ENCODE assay signal across 8 mouse cellular contexts in genomic region chr11:94326961-94327411, GRCm38 (mm10). TPM values are rescaled to one million over a fixed set of nuclear protein-coding genes. Genes with fewer than 3 reads are reported as not detected.
A peak's percentile ranks its signal among the peaks of the same experiment; 100 is the strongest.
DNase-seq lines count a peak whose midpoint lies in the region; ATAC-seq and TF ChIP-seq lines count a peak whose summit lies in the region.

No protein-coding gene starts in this region.

- no peaks in the 10 kb centered on the region for H3K27me3 ChIP-seq in heart, embryonic 13.5 days (replicated peaks)
- H3K27me3 ChIP-seq in limb, embryonic 10.5 days (ENCODE audit: low read depth, poor library complexity, severe bottlenecking), result no peaks in the 10 kb centered on the region
- H3K27me3 ChIP-seq in neural tube, embryonic 15.5 days (replicated peaks), result no peaks in the 10 kb centered on the region

- H3K4me2 ChIP-seq in heart, embryonic 13.5 days, result peak overlapping the region; percentile 78
- peak overlapping the region; percentile 76 for H3K4me2 ChIP-seq in neural tube, embryonic 15.5 days

- H3K27ac ChIP-seq in layer of hippocampus, adult 2 months, result peak overlapping the region; percentile 100
- H3K27ac ChIP-seq in heart, embryonic 13.5 days (replicated peaks), result peak overlapping the region; percentile 99
- peak overlapping the region; percentile 99 for H3K27ac ChIP-seq in limb, embryonic 10.5 days
- peak overlapping the region; percentile 97 for H3K27ac ChIP-seq in neural tube, embryonic 15.5 days (replicated peaks)

- 6% methylated on average over 10 of the region's 10 CpGs for WGBS in heart, embryonic 13.5 days
- 9% methylated on average over 10 of the region's 10 CpGs for WGBS in limb, embryonic 10.5 days
- 3% methylated on average over 10 of the region's 10 CpGs for WGBS in neural tube, embryonic 15.5 days

- no peaks in the 10 kb centered on the region for H3K9me3 ChIP-seq in heart, embryonic 13.5 days
- H3K9me3 ChIP-seq in limb, embryonic 10.5 days (replicated peaks), result no peaks in the 10 kb centered on the region
- no peaks in the 10 kb centered on the region for H3K9me3 ChIP-seq in neural tube, embryonic 15.5 days (replicated peaks)

- peaks cover 48% of the 10 kb centered on the region for H3K4me1 ChIP-seq in heart, embryonic 13.5 days
- peaks cover 41% of the 10 kb centered on the region for H3K4me1 ChIP-seq in limb, embryonic 10.5 days
- peaks cover 46% of the 10 kb centered on the region for H3K4me1 ChIP-seq in neural tube, embryonic 15.5 days

- no peak for TF ChIP-seq CTCF in layer of hippocampus, adult 2 months (conservative IDR thresholded peaks at IDR 0.05)

- ATAC-seq in heart, embryonic 13.5 days (ENCODE audit: extremely low read depth, insufficient number of reproducible peaks, low FRiP score, low TSS enrichment), result no peak
- peak; percentile 83 for ATAC-seq in neural tube, embryonic 15.5 days (ENCODE audit: low FRiP score)

- DNase-seq in layer of hippocampus, adult 2 months (ENCODE audit: low spot score in 2 of 2), result no peak
- no peak for DNase-seq in layer of hippocampus, postnatal 14 days (ENCODE audit: low spot score in 2 of 2)
- peak; percentile 71 to 74 for DNase-seq in cerebellum, postnatal 25 days
- no peak for DNase-seq in limb, embryonic 10.5 days (ENCODE audit: low spot score)
- no peak for DNase-seq in thymus, adult 18-20 months
- DNase-seq in adrenal gland, adult 8-10 months, result no peak

- no peaks in the 10 kb centered on the region; the same call in none of the 2 replicates for H3K36me3 ChIP-seq in heart, embryonic 13.5 days
- H3K36me3 ChIP-seq in limb, embryonic 10.5 days, result peaks cover 4% of the 10 kb centered on the region; the same call in 1 of the 2 replicates
- no peaks in the 10 kb centered on the region for H3K36me3 ChIP-seq in neural tube, embryonic 15.5 days

- peak overlapping the region; percentile 99 for H3K9ac ChIP-seq in heart, embryonic 13.5 days
- H3K9ac ChIP-seq in neural tube, embryonic 15.5 days (replicated peaks), result peak overlapping the region; percentile 45

- H3K4me3 ChIP-seq in layer of hippocampus, adult 2 months, result peak overlapping the region; percentile 85
- peak overlapping the region; percentile 89 for H3K4me3 ChIP-seq in heart, embryonic 13.5 days
- H3K4me3 ChIP-seq in limb, embryonic 10.5 days, result peak overlapping the region; percentile 88
- peak overlapping the region; percentile 60 for H3K4me3 ChIP-seq in neural tube, embryonic 15.5 days (replicated peaks)

RNA-seq across cellular contexts. Expression of gene Ankrd40, which starts 0.8 kb away (rescaled TPM):
- total RNA-seq in layer of hippocampus, adult 2 months (2021), result 100 to 1,000 TPM; 113 to 119 TPM
- total RNA-seq in layer of hippocampus, postnatal 14 days (2021), result 100 to 1,000 TPM in 1 of 2 experiments, 10 to 100 TPM in 1; 99.2 to 104 TPM
- 14.6 and 19.5 TPM in 2 replicates for polyA plus RNA-seq in heart, embryonic 13.5 days (2015; fragmentation: Nextera tagmentation; extraction: Ambion mirVana)
- polyA plus RNA-seq in limb, embryonic 10.5 days (2016; fragmentation: Nextera tagmentation; extraction: Ambion mirVana), result 18.1 and 21.3 TPM in 2 replicates
- polyA plus RNA-seq in neural tube, embryonic 15.5 days (2015; fragmentation: Nextera tagmentation; extraction: Ambion mirVana), result 12.5 and 17.7 TPM in 2 replicates
- 100 to 1,000 TPM; 118 to 169 (median 156) TPM for total RNA-seq in adrenal gland, adult 8-10 months (2022)

RNA-seq across cellular contexts. Expression of gene Luc7l3, which starts 5.2 kb away (rescaled TPM):
- total RNA-seq in layer of hippocampus, adult 2 months (2021), result 100 to 1,000 TPM; 115 to 132 TPM
- total RNA-seq in layer of hippocampus, postnatal 14 days (2021), result 100 to 1,000 TPM; 119 to 127 TPM
- 68.5 and 70.2 TPM in 2 replicates for polyA plus RNA-seq in heart, embryonic 13.5 days (2015; fragmentation: Nextera tagmentation; extraction: Ambion mirVana)
- polyA plus RNA-seq in limb, embryonic 10.5 days (2016; fragmentation: Nextera tagmentation; extraction: Ambion mirVana), result 89.9 and 107 TPM in 2 replicates
- polyA plus RNA-seq in neural tube, embryonic 15.5 days (2015; fragmentation: Nextera tagmentation; extraction: Ambion mirVana), result 124 and 133 TPM in 2 replicates
- total RNA-seq in adrenal gland, adult 8-10 months (2022), result 100 to 1,000 TPM in 1 of 4 experiments, 10 to 100 TPM in 3; 53.7 to 100 (median 73.5) TPM

RNA-seq across cellular contexts. Expression of gene Gm21885, which starts 45.3 kb away (rescaled TPM):
- total RNA-seq in layer of hippocampus, adult 2 months (2021), result not detected
- not detected for total RNA-seq in layer of hippocampus, postnatal 14 days (2021)
- 0.20 TPM in 1 of 2 replicates, not detected in the other for polyA plus RNA-seq in heart, embryonic 13.5 days (2015; fragmentation: Nextera tagmentation; extraction: Ambion mirVana)
- not detected in 2 replicates for polyA plus RNA-seq in limb, embryonic 10.5 days (2016; fragmentation: Nextera tagmentation; extraction: Ambion mirVana)
- not detected in 2 replicates for polyA plus RNA-seq in neural tube, embryonic 15.5 days (2015; fragmentation: Nextera tagmentation; extraction: Ambion mirVana)
- not detected for total RNA-seq in adrenal gland, adult 8-10 months (2022)

Comparison
In these comparisons a context has a peak if more than half of its experiments do, and no peak if none do; other contexts are left out.
1. DNase-seq: peak in cerebellum, postnatal 25 days (2 of 2); none in layer of hippocampus, adult 2 months (0 of 2), layer of hippocampus, postnatal 14 days (0 of 2), limb, embryonic 10.5 days (single experiment), thymus, adult 18-20 months (0 of 2) and adrenal gland, adult 8-10 months (single experiment).
2. Peak in every context shown above with its lines, with median percentiles within 50 percentile points of each other: H3K27ac ChIP-seq and H3K4me3 ChIP-seq.